Mouse (Mus musculus) MEL (cell line): ENCODE measurements at regions not wholly inside any gene's neighbourhood (a gene's known extent, or its start where the extent isn't known, plus 50 kb on each side); places are given as distances from the start of the nearest gene placed in this dataset.

Source experiments
- NRF1 ChIP-seq: IDR thresholded peaks from 2 replicates; pipeline ENCODE4 v1.6.1; 2014; ENCODE audit warnings: low read depth, mild to moderate bottlenecking, inconsistent platforms, low read length, improper control_type of control experiment, moderate library complexity; ENCODE audit not compliant: poor library complexity, insufficient read depth, severe bottlenecking
- UBTF ChIP-seq: IDR thresholded peaks from 2 replicates; pipeline ENCODE4 v1.6.1; 2012; ENCODE audit warnings: low read depth, mild to moderate bottlenecking, inconsistent platforms, low read length, improper control_type of control experiment, moderate library complexity, borderline replicate concordance; ENCODE audit not compliant: insufficient read depth
- USF2 ChIP-seq, 2 experiments: IDR thresholded peaks; 2 replicates each; pipeline ENCODE4 v1.6.1; 2011 to 2012; ENCODE audit warnings: improper control_type of control experiment in 2 of 2, low read length in 2 of 2, borderline replicate concordance in 1 of 2, inconsistent platforms in 1 of 2, low read depth in 1 of 2, mild to moderate bottlenecking in 1 of 2; ENCODE audit not compliant: insufficient read depth in 1 of 2

DNA sequence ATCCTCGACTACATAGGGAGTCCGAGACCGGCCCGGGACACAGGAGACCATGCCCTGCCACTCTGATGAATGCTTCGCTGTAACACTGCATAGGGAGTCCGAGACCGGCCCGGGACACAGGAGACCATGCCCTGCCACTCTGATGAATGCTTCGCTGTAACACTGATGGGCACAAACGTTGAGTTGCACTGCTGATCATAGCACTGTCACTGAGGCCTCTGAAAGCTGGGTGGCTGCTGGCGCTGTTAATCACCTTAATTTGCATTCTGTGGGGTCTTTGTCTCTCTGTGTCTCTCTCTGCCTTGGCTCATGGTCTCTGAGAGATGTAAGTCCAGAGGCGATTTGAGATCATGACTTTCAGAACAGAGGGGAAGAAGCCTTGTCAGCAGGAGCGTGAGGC is 133.7 kb upstream of the Plekha5 start:
- TF ChIP-seq UBTF: no peak
- TF ChIP-seq USF2 (IDR thresholded peaks at IDR 0.05; ENCODE audit: borderline replicate concordance in 1 of 2, insufficient read depth in 1 of 2, low read depth in 1 of 2, low read length in 2 of 2): no peak
- TF ChIP-seq NRF1: no peak
